Mouse (Mus musculus): ENCODE results near the gene Map2k1. TPM values are rescaled to one million over a fixed set of nuclear protein-coding genes. Genes with fewer than 3 reads are reported as not detected.
"Not testable (repeated sequence)": the region's sequence is repeated elsewhere in the genome, so short reads cannot be mapped to it uniquely, and the experiment has no call there.

Map2k1 gene
- polyA plus RNA-seq, 1 experiment from 2014 or later: 100 TPM

DNA sequence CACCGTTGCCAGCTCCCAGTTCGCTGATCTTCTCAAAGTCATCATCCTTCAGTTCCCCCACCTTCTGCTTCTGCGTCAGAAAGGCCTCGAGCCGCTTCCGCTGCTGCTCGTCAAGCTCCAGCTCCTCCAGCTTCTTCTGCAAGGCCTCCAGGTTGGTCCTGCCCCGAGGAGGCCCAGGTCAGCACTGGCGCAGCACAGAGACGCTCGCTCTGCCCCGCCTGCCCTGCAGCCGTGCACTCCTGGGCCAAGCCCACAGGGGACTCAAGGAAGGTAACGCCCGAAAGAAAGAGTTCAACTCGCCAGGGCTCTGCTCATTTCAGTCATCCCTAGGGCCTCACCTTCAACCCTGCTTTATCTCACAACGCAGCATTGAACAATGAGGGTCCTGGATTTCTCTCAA, 39.0 kb downstream of the Map2k1 start:
- no peak overlapping the region for H3K27ac ChIP-seq (ENCODE audit: low read depth, low read length)
- 86% methylated on average over 17 of the region's 17 CpGs for WGBS (ENCODE audit: insufficient replicate concordance)
- peaks cover 9% of the 10 kb centered on the region for H3K4me1 ChIP-seq (ENCODE audit: control insufficient read depth, insufficient read depth, low read length)
- no peaks in the 10 kb centered on the region for H3K27me3 ChIP-seq (ENCODE audit: control insufficient read depth, insufficient read depth, low read length)
- H3K4me2 ChIP-seq: no peak overlapping the region
- 0 out of 2 replicates have a peak, but pooled peaks cover 5% of the 10 kb centered on the region for H3K36me3 ChIP-seq (ENCODE audit: control insufficient read depth, insufficient read depth, low read length)
- no peak overlapping the region for H3K9ac ChIP-seq (ENCODE audit: low read depth, low read length)
- no peaks in the 10 kb centered on the region for H3K9me3 ChIP-seq (replicated peaks; ENCODE audit: control insufficient read depth, low read length)
- no peak for ATAC-seq (replicated peaks; ENCODE audit: insufficient number of reproducible peaks, low FRiP score, low TSS enrichment)
- H3K4me3 ChIP-seq (ENCODE audit: low read depth, low read length): no peak overlapping the region

DNA sequence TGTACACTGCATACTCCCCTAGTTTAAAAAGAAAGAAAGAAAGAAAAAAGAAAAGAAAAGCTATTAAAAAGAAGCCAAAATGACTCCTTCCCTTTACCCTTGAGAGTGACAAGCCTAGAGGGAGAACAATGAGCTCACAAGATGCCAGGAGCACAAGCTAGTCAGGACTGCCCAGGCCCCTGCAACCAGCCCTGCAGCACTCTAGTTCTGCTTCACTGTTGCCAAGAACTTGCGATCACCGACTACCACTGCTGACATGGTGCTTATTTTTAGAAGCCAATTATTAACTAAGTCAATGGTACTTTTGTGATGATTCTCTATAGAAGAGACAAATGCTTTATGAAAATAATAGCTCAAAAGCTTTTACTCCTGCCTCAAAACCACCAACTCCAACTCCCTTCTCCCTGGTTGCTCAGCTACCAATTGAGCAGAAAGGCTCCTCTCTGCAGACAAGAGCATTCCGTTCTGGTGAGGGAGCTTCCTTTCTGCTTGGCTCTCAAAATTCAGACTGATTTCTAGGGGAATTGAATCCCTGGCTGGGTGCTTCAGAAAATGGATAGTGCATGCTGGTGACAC, 45.8 kb downstream of the Map2k1 start:
- no peaks in the 10 kb centered on the region for H3K4me1 ChIP-seq (ENCODE audit: control insufficient read depth, insufficient read depth, low read length)
- no peaks in the 10 kb centered on the region for H3K9me3 ChIP-seq (replicated peaks; ENCODE audit: control insufficient read depth, low read length)
- no peaks in the 10 kb centered on the region for H3K27me3 ChIP-seq (ENCODE audit: control insufficient read depth, insufficient read depth, low read length)
- no peak overlapping the region for H3K27ac ChIP-seq (ENCODE audit: low read depth, low read length)
- H3K36me3 ChIP-seq (ENCODE audit: control insufficient read depth, insufficient read depth, low read length): peaks cover 13% of the 10 kb centered on the region
- no peak overlapping the region for H3K4me3 ChIP-seq (ENCODE audit: low read depth, low read length)
- WGBS (ENCODE audit: insufficient replicate concordance): 85% methylated on average over 3 of the region's 3 CpGs
- H3K9ac ChIP-seq (ENCODE audit: low read depth, low read length): no peak overlapping the region
- no peak overlapping the region for H3K4me2 ChIP-seq
- ATAC-seq (replicated peaks; ENCODE audit: insufficient number of reproducible peaks, low FRiP score, low TSS enrichment): no peak

DNA sequence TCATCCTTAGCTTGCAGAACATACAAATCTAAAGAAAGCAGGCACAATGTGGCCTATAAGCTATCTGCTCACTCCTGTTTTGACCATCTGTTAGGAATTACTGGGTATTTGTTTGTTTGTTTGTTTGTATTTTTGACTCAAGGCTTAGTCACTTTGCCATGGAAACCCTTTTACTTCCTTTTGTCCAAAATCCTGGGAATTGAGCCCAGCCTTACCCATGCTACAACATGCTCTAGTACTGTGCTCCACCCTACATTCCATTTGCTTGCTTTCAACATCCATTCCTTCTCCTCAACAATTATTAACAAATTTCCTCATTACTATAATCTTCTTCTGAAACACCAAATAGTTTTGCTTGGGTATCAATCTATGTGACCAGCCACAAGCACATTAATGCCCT, 50.6 kb downstream of the Map2k1 start:
- ATAC-seq (replicated peaks; ENCODE audit: insufficient number of reproducible peaks, low FRiP score, low TSS enrichment): no peak
- no peaks in the 10 kb centered on the region for H3K4me1 ChIP-seq (ENCODE audit: control insufficient read depth, insufficient read depth, low read length)
- H3K9me3 ChIP-seq (replicated peaks; ENCODE audit: control insufficient read depth, low read length): no peaks in the 10 kb centered on the region
- no peak overlapping the region for H3K9ac ChIP-seq (ENCODE audit: low read depth, low read length)
- H3K4me3 ChIP-seq (ENCODE audit: low read depth, low read length): no peak overlapping the region
- peaks cover 13% of the 10 kb centered on the region for H3K36me3 ChIP-seq (ENCODE audit: control insufficient read depth, insufficient read depth, low read length)
- H3K4me2 ChIP-seq: no peak overlapping the region
- H3K27ac ChIP-seq (ENCODE audit: low read depth, low read length): no peak overlapping the region
- no peaks in the 10 kb centered on the region for H3K27me3 ChIP-seq (ENCODE audit: control insufficient read depth, insufficient read depth, low read length)

DNA sequence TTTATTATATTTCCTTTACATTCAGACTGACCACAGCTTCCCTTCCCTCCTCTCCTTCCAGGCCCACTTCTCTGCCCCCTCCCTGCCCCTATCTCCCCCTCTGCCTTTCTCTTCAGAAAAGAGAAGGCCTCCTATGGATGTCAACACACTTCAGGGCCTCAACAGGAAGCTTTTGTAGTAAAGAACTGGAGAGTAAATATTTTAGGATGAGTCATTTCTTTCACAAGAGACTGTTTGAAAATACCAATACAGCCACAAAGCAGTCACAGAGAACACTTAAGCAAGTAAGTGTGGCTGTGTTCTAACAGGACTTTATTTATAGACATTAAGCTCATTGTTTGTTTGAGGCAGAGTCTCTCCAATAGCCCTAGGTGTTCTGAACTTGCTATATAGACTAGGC, 51.1 kb downstream of the Map2k1 start:
- Histone ChIP-seq H3K36me3 (ENCODE audit: control insufficient read depth, insufficient read depth, low read length) (peaks cover 13% of the 10 kb centered on the region), H3K9ac (ENCODE audit: low read depth, low read length) (no peak overlapping the region), H3K4me2 (no peak overlapping the region), H3K4me3 (ENCODE audit: low read depth, low read length) (no peak overlapping the region), H3K4me1 (ENCODE audit: control insufficient read depth, insufficient read depth, low read length) (no peaks in the 10 kb centered on the region), H3K27me3 (ENCODE audit: control insufficient read depth, insufficient read depth, low read length) (no peaks in the 10 kb centered on the region), H3K27ac (ENCODE audit: low read depth, low read length) (no peak overlapping the region), H3K9me3 (replicated peaks; ENCODE audit: control insufficient read depth, low read length) (no peaks in the 10 kb centered on the region)
- no peak for ATAC-seq (replicated peaks; ENCODE audit: insufficient number of reproducible peaks, low FRiP score, low TSS enrichment)

DNA sequence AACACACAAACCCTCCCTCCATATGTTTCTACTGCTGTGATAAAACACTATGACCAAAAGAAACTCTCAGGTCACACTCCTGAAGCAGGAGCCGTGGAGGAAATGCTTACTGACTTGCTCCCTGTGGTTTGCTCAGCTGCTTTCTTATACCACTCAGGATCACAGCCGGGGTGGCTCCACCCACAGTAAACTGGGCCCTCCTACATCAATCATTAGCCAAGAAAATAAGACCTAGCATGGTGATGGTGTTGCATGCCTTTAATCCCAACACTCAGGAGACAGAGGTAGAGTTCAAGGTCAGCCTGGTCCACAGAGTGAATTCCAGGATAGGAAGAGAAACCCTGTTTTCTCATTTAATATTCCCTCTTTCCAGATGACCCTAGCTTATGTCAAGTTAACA, 53.5 kb downstream of the Map2k1 start:
- H3K27ac ChIP-seq (ENCODE audit: low read depth, low read length): no peak overlapping the region
- H3K27me3 ChIP-seq (ENCODE audit: control insufficient read depth, insufficient read depth, low read length): no peaks in the 10 kb centered on the region
- no peaks in the 10 kb centered on the region for H3K9me3 ChIP-seq (replicated peaks; ENCODE audit: control insufficient read depth, low read length)
- H3K9ac ChIP-seq (ENCODE audit: low read depth, low read length): no peak overlapping the region
- peaks cover 13% of the 10 kb centered on the region for H3K36me3 ChIP-seq (ENCODE audit: control insufficient read depth, insufficient read depth, low read length)
- no peak for ATAC-seq (replicated peaks; ENCODE audit: insufficient number of reproducible peaks, low FRiP score, low TSS enrichment)
- WGBS (ENCODE audit: insufficient replicate concordance): 79% methylated on average over 2 of the region's 2 CpGs
- H3K4me1 ChIP-seq (ENCODE audit: control insufficient read depth, insufficient read depth, low read length): 0 out of 2 replicates have a peak, but pooled peaks cover 4% of the 10 kb centered on the region
- H3K4me3 ChIP-seq (ENCODE audit: low read depth, low read length): no peak overlapping the region
- no peak overlapping the region for H3K4me2 ChIP-seq

DNA sequence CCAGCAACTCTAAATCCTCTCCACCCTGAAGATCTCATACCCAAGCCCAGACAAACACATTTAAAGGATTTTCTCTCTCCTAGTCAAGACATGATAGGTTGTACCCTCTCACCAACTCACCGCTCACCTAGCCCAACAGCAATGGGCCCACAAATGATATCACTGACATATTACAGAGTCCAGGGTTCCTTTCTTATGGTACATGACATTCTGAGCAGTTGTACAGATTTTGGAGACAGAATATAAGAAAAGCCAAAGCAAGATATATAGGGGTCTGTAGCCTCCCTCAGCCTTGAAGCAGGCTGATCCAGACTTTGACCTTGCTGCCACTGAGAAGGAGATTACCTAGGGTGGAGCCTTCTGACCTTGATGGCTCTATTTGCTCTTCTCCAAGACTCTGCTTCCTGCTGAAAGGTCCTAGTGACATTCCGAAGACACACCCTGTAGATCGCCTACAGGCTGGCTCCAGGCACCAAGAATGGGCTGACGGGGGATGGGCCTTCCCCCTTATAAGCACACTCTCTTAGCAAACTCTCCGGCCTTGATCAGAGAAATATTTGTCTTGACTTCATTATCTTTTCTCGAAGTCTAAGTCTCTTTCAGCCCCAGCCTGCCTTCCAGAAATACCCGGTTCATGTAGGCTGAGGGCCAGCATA, 54.5 kb downstream of the Map2k1 start:
- WGBS (ENCODE audit: insufficient replicate concordance): 71% methylated on average over 7 of the region's 7 CpGs

DNA sequence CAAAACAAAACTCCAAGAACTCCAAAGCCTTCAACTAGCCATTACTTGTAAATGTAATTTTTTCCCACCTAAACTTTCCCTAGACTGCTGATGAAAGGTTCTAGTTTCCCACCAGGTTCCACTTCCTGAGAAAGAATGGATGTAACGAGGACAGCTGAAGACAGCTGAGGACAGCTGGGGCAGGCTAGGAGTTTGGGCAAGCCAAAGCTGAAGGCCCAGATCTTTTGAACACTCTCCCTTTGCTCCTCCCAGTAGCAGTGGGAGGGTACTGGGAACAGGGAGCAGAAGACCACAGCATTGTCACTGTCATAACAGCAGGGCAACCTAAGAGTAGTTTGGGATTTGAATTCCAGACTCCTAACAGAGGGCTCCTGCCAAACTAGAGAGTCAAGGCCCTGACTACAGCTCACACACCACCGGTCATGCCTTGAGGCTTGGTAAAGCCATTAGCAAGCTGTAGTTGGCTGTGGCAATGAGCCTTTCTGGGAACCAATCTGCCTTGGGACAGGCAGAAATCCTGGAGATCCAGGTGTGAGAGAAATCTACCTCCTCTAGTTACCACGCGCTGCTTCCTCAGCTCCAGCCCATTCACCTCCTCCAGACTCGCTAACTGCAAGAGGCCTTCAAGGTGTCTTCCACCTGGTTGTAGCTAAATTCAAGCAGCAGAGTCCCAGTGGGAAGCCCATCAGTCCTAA, 55.2 kb downstream of the Map2k1 start:
- Histone ChIP-seq H3K4me2 (no peak overlapping the region), H3K4me3 (ENCODE audit: low read depth, low read length) (no peak overlapping the region), H3K4me1 (ENCODE audit: control insufficient read depth, insufficient read depth, low read length) (0 out of 2 replicates have a peak, but pooled peaks cover 4% of the 10 kb centered on the region), H3K9ac (ENCODE audit: low read depth, low read length) (no peak overlapping the region), H3K9me3 (replicated peaks; ENCODE audit: control insufficient read depth, low read length) (no peaks in the 10 kb centered on the region), H3K36me3 (ENCODE audit: control insufficient read depth, insufficient read depth, low read length) (peaks cover 10% of the 10 kb centered on the region), H3K27ac (ENCODE audit: low read depth, low read length) (no peak overlapping the region), H3K27me3 (ENCODE audit: control insufficient read depth, insufficient read depth, low read length) (no peaks in the 10 kb centered on the region)
- WGBS (ENCODE audit: insufficient replicate concordance): 82% methylated on average over 5 of the region's 5 CpGs
- no peak for ATAC-seq (replicated peaks; ENCODE audit: insufficient number of reproducible peaks, low FRiP score, low TSS enrichment)

More for the DNA sequence above, 54.5 kb downstream of the Map2k1 start:
- not testable (repeated sequence) for H3K4me3 ChIP-seq (ENCODE audit: low read depth, low read length); ATAC-seq (replicated peaks; ENCODE audit: insufficient number of reproducible peaks, low FRiP score, low TSS enrichment); H3K27me3 ChIP-seq (ENCODE audit: control insufficient read depth, insufficient read depth, low read length); H3K4me1 ChIP-seq (ENCODE audit: control insufficient read depth, insufficient read depth, low read length); H3K27ac ChIP-seq (ENCODE audit: low read depth, low read length); H3K9me3 ChIP-seq (replicated peaks; ENCODE audit: control insufficient read depth, low read length); H3K4me2 ChIP-seq; H3K9ac ChIP-seq (ENCODE audit: low read depth, low read length); H3K36me3 ChIP-seq (ENCODE audit: control insufficient read depth, insufficient read depth, low read length)

DNA sequence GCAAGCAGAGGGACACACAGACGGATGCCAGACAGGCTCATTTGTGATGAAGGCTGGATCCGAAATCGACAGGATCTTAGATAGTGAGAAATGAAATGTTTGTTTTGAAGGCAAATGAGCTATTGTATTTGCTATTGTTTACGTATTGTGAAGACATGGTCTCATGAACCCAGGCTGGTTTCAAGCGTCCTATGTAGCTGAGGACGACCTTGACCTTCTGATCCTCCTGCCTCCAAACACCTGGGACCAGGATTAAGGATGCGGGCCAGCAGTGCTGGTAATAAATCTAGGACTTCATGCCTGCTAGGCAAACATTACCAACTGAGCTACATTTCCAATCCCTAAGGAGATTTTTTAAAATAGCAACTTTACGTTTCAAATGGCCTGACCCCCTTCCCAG, 55.9 kb downstream of the Map2k1 start:
- Histone ChIP-seq H3K9me3 (replicated peaks; ENCODE audit: control insufficient read depth, low read length) (no peaks in the 10 kb centered on the region), H3K27ac (ENCODE audit: low read depth, low read length) (no peak overlapping the region), H3K9ac (ENCODE audit: low read depth, low read length) (no peak overlapping the region), H3K27me3 (ENCODE audit: control insufficient read depth, insufficient read depth, low read length) (no peaks in the 10 kb centered on the region), H3K4me2 (no peak overlapping the region), H3K4me3 (ENCODE audit: low read depth, low read length) (no peak overlapping the region), H3K36me3 (ENCODE audit: control insufficient read depth, insufficient read depth, low read length) (peaks cover 4% of the 10 kb centered on the region; the same call in 1 of the 2 replicates), H3K4me1 (ENCODE audit: control insufficient read depth, insufficient read depth, low read length) (0 out of 2 replicates have a peak, but pooled peaks cover 4% of the 10 kb centered on the region)
- ATAC-seq (replicated peaks; ENCODE audit: insufficient number of reproducible peaks, low FRiP score, low TSS enrichment): no peak
- WGBS (ENCODE audit: insufficient replicate concordance): 87% methylated on average over 8 of the region's 8 CpGs
